Mouse (Mus musculus) lung, postnatal 0 days (tissue): ENCODE data around the gene Cadps2.

Source experiments
- CTCF ChIP-seq: IDR thresholded peaks from 2 replicates; pipeline ENCODE4 v1.5.1; 2016; ENCODE audit warnings: antibody characterized with exemption, mild to moderate bottlenecking
- EP300 ChIP-seq: IDR thresholded peaks from 2 replicates; pipeline ENCODE4 v1.6.1; 2016; ENCODE audit warnings: antibody characterized with exemption, mild to moderate bottlenecking, control low read depth

DNA sequence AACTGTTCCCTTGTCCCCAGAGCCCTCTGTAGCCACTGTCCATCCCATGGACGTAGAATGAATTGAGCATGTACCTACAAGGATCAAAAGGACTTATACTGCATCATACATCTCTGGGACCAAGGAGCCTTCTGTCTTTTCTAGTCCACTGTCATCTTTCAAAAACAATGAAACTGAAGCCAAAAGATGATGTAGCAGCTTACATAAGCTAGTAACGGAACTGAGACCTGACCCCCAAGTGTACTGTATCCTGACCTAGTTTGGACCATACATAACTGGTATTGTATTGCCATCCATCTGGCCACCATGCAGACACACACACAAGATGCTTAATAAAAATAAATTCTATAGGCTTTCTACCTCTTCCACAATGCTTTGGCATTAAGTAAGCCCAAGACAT is 350.2 kb downstream of the Cadps2 start:
- no peak for TF ChIP-seq CTCF
- no peak for TF ChIP-seq EP300
